Mouse (Mus musculus): ENCODE data around the gene Ppia.

- TF ChIP-seq POLR2AphosphoS2 (IDR thresholded peaks at IDR 0.05; ENCODE audit: insufficient read length, low read depth): no peak
- no peak for TF ChIP-seq POLR2A (IDR thresholded peaks at IDR 0.05; ENCODE audit: insufficient read length, low read depth)
- no peak for TF ChIP-seq CEBPB (IDR thresholded peaks at IDR 0.05; ENCODE audit: insufficient read depth, poor library complexity, severe bottlenecking)
- TF ChIP-seq MYOD1 (IDR thresholded peaks at IDR 0.05; ENCODE audit: control insufficient read depth in 1 of 3, insufficient read length in 2 of 3, low read depth in 2 of 3): no peak
- no peak for TF ChIP-seq TCF12 (IDR thresholded peaks at IDR 0.05; ENCODE audit: insufficient read depth, poor library complexity, severe bottlenecking)
- TF ChIP-seq MYOG (IDR thresholded peaks at IDR 0.05; ENCODE audit: control insufficient read depth in 1 of 3, insufficient read depth in 1 of 3, insufficient read length in 2 of 3, low read depth in 2 of 3): no peak
- TF ChIP-seq USF1 (IDR thresholded peaks at IDR 0.05; ENCODE audit: low read depth): no peak
- TF ChIP-seq SRF (IDR thresholded peaks at IDR 0.05; ENCODE audit: control insufficient read depth, insufficient read length, low read depth): no peak
- no peak for TF ChIP-seq MAX (IDR thresholded peaks at IDR 0.05; ENCODE audit: low read depth)
Measured at GRCm38 (mm10) chr11:6443102-6443501, 27.9 kb downstream of the Ppia start.

All from myocyte (in vitro differentiated cells).